Mouse (Mus musculus) mesoderm, embryonic 11.5 days (tissue): Measurements from ENCODE around the gene Mtch1.
"Not testable (repeated sequence)": the region's sequence is repeated elsewhere in the genome, so short reads cannot be mapped to it uniquely, and the experiment has no call there.

Source experiments
- DNase-seq: peaks from one replicate; pipeline ENCODE4 v3.0.0-alpha.2; 2012; ENCODE audit warnings: low read depth, low spot score

The Mtch1 gene

DNA sequence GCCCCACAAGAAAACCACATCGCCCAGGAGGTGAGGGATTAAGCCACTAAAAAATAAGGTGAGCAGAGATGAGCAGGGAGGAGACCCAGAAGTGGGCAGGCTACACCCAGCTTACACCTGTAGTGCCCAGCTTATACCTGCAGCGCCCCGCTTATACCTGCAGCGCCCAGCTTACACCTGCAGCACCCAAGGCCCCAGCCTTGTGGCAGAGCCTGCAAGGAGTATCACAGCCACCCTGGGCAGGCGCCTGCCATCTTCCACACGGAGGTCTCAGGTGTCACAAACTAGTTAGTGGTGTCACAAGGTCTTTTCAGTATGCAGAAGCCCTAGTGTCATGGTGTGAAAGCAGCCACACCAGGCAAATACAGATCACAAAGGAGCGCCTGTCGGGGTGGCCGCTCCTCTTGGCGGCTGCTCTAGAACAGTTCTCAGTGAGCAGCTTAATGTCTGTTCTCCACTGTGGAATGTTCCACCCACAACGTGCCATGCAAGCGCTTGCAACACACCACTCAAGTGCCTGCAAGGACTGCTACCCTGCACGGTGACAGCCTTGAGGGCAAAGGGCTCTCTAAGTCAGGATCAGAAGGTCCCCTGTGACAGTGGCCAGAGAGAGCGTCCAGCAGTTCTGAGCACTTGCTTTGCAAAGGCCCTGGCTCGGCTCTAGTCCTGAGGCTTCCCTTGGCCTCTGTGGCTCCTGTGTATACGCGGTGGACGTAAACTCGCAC, 11.3 kb downstream of the Mtch1 start:
- no peak for DNase-seq

DNA sequence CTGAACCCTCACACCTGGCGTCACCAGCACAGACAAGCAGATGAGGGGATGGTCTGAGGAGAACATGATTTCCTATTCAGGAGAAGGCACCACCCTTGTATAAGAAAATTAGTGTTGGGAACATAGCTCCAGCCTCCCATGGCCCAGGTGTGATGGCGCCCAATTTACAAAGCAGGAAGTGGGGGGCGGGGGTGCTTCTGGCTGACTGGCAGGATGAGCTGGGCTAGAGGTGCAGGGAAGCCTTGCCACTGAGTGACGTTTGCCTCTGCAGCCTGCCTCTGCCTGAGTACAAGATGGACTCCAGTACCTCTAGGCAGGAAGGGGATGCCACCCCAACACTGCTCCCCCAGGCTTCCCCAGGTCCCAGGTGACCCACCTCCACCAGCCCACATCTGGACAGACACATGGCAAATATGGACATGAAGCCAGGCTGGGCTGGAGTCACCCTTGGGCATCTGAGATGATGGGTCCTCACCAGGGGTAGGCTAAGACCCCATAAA, 15.5 kb downstream of the Mtch1 start:
- no peak for DNase-seq

DNA sequence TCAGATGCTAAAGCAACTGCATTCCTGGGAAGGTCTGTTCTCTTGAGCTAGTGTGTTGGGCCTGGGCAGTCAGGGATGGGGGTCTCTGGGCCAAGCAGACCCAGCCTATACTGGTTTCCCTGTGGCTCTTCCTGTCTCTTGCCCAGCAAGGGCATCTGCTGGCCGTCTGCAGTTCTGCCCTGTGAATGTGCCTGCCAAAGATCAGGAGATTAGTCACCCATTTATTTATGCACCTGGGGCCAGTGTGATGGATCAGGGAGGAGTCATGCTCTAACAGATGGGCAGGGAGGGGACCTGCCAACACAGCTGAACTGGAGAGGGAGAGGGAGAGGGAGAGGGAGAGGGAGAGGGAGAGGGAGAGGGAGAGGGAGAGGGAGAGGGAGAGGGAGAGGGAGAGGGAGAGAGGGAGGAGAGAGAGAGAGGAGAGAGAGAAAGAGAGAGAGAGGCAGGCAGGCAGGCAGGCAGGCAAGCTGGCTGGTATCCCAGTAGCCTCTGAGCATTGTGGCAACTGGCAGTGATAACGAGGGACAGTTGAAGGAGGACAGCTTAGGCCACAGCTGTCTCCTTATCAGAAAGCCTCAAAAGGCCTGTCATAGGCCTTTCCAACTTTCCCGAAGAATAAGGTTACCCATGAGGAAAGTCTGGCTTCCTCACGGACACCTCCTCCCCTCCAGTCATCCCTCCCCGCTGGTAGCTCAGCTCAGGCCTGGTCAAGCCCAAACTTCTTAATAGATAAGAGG, 16.9 kb downstream of the Mtch1 start:
- no peak for DNase-seq

DNA sequence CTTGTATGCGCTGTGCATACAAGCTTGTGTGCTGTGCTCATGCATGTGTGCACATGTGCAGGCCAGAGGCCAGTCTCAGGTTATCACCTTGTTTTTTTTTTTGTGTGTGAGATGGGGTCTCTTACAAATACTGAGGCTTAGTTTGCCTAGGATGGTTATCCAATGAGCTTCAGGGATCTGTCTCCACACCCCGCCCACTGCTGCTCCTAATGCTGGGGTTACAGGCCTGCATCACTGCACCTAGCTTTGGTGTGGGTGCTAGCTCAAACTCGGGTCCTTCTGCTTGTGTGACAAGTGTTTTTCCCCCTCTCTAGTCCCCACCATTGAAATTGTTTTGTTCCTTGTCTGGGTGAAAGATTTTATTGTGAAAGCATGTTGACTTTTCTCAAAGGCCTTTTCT, 17.5 kb downstream of the Mtch1 start:
- DNase-seq, result no peak

DNA sequence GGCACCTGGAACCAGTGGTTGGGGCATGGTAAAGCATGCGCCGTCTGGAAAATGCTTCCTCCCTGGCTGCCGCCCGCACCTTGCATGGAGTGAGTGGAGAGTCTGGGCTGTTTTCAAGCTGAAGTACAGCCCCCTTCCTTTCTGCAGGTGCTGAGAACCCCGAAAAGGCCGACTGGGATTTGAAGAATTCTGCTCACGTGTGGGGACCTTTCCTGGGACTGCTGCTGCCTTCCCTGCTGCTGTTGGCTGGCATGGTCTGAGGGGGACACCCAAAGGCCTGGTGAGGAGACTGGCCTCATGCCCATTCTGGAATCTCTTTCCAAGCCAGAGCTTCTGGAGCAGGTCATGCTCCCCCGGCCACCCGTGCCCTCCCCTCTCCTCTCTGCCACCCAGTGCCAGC, 20.0 kb downstream of the Mtch1 start:
- no peak for DNase-seq

DNA sequence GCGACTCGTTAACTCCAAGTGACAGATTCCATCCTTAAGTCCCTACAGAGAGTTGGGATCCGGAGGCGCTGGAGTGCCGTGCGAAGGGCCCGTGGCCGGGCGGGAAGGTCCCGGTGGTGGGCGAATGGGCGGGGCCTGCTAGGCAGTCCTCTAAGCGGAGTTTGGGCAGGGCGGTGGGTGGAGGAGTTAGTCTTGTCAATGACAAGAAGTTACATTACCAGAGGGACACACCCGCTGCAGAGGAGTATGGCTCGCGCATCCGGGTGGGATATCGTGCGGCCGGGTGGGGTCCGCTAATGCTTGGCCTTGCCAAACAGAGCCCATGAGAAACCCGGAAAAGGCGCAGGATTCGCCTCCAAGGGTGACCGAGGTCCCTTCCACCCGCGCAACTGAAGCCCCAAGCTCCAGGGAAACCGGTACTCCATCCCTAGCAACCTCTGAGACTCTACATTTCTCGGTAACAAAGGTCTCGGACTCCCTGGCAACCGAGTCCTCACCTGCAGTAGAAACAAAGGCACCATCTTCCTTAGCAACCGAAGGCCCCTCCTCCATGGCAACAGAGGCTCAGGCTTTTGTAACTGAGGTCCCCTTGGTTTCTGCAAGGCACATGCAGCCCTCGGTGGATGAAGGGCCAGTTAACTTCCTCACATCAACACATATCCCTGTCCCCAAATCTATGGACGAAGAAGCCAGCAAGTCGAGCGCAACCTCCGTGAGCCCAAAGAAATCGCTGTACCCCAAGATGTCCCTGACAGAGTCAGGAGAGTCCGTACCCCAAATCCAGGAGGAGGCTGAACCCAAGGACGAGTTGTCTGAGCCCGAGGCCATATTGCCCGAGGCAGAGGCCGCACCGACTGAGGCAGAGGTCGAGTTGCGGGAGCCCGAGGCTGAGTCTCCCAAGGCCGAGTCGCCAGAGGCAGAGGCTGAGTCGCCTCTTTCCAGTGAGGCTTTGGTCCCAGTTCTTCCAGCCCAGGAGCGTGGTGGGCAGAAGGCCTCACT, 20.9 kb downstream of the Mtch1 start:
- no peak for DNase-seq

DNA sequence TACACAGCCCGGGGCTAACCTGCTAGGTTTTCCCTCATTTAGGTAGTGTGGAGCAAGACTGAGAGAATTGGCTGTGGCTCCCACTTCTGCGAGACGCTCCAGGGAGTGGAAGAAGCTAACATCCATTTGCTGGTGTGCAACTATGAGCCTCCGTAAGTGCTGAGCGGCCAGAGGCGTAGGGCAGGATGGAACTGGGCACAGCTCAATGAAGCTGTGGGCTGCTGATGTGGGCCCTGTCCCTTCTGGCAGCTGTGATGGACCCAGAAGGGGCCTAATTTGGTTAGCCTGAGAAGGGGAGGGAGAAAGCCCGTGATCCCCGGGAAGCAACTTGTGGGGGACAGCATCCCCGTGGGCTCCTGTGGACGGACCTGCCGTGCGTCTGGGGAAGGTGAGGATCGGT, 21.9 kb downstream of the Mtch1 start:
- DNase-seq, result no peak

DNA sequence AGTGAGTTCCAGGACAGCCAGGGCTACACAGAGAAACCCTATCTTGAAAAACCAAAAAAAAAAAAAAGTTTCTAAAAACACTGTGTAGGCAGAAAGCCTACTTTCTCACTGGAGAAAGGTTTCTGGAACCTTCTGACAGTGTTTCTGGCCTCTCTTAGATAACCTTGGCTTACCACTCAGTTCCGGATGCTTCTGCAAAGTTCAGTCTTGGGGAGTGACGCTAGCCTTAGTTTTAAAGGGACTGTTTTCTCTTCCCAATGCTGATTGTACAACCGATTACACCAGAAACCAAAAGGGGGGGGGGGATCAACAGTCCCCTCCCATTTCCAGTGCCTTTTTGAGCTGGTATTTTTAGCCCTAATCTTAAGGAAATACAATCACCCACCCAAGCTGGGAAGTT, 24.1 kb downstream of the Mtch1 start:
- no peak for DNase-seq

DNA sequence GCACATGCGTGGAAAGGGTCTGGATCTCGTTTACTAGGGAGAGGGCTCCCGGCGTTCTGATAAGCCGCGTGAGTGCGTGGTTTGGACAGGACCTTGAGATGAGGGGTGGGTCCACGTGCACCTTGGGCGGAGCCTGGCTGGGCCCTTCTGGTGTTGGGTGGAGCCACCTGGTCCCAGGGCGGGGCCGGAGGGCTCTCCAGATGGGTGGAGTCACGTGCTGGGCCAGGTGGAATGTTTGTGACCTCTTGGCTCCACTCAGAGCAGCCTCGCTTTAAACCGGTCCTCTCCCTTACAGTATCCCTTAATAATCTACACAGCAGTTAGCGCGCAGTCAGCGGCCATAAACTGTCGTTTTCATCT, 25.2 kb downstream of the Mtch1 start:
- DNase-seq, result no peak

DNA sequence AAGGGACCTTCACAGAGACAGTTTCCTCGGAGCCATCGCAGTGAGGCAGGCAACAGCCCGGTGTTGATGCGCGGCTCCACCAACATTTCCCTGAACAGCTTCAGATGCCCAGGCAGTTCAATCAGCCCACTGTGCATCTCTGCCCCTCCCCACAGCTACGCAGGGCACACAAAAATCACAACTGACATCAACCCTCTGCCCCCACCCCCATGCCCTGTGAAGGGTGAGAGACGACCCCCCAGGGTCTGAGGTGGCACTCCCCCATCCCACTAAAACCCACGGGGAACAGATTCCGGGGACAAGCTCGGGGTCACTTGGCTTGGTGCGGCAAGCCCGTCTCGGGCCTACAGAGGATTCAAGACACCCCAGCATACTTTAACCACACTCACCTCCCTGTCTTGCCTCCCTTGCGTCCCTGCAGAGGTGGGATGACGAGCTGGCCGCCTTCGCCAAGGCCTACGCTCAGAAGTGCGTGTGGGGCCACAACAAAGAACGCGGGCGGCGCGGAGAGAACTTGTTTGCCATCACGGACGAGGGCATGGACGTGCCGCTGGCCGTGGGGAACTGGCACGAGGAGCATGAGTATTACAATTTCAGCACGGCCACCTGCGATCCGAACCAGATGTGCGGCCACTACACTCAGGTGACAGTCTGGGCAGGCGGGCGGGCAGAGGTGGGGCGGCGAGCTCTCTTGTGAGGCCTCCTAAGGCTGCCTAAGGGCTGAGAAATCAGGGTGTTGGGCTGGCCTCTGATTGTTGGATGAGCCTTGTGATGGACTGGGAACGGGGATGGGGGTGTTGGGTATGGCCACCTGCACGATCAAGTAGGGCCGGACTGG, 25.8 kb downstream of the Mtch1 start:
- DNase-seq, result no peak

DNA sequence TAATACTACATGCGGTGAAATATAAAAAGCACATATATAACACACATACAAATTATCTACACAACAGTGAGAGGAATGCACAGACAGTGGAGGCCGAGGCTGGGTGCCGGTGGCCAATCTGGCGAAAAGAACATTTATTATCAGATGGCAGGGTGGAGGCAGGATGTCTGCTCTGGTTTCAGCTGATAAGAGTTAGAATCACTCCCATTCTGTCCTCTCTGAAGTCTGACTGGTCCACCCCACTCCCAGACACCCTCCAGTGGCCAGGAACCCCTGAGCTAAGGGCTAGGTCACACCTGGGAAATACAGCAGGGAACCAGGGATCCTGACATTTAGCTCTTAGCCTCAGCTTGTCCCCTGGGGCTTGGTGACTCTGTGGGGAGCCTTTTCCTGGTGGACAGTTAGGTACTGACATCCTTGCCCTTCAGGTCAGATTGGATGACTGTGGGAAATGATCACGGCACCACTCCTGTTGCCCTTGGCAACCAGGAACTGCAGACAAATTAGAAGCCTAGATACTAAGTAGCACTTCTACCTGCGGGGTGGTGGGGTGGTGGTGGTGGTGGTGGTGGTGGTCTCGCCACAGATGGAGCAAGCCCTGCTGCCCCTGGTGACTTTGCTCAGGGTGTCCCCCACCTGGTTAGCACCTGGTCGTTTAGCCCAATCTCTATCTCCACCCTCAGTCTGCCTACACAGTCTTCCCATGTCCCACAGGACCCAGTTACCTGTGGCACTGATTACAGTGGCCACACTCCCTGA, 27.7 kb downstream of the Mtch1 start:
- no peak for DNase-seq

DNA sequence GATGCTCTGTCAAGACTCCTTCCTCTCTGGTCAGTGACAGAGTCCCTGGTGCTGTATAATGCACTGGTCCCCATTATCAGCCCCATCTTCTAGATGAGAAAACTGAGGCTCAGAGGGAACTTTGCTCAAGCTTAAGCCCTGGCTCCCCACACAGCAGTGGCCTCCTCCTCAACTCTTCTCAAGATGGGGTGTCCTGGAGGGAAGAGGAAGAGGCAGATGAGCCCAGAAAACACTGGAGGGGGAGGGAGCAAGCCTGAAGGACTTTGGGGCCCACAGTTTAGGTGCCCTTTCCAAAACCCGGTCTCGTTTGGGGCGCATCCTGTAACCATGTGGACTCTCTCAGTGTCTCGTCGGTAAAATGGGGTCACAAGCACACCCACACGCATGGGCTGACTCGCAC, 28.3 kb downstream of the Mtch1 start:
- no peak for DNase-seq

DNA sequence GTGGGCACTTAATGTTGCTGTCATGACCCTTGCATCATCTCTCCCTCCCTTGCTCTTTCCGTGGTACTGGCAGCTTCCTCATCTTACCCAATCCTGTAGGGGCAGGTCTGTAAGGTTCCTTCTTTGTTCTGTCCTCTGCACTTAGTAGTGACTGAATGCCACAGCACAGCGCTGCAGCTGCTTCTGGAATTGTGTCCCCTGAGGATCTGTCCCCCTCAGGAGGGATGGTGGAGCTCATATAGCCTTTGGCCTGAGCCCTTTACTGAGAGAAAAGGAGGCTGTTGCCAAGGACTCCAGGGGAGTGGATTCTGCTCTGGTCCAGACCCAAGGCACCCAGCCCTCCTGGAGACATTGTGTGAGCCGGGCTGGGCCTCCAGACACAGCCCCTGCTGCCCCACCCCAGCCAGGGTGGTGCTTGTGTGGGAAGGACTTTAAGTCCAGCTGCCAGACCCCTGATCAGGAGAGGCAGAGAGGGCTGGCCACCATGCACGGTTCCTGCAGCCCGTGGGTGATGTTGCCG, 28.9 kb downstream of the Mtch1 start:
- no peak for DNase-seq

DNA sequence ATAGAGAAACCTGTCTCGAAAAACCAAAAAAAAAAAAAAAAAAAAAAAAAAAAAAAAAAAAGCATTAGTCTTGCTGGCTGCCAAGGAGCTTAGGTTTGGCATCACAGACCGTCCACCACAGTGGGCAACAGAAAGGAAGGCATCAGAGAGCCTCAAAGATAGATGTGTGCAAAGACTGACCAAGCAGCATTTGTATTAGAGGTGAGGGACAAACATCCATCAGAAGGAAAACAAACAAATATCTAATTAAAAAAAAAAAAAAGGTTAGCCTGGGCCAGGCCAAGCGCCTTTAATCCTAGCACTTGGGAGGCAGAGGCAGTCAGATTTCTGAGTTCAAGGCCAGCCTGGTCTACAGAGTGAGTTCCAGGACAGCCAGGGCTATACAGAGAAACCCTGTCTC, 30.4 kb downstream of the Mtch1 start, which contains the start of gene Pi16:
Pi16 (plus strand) TSS at position 301 of the 400 bp plus-strand sequence.
- not testable (repeated sequence) for DNase-seq

DNA sequence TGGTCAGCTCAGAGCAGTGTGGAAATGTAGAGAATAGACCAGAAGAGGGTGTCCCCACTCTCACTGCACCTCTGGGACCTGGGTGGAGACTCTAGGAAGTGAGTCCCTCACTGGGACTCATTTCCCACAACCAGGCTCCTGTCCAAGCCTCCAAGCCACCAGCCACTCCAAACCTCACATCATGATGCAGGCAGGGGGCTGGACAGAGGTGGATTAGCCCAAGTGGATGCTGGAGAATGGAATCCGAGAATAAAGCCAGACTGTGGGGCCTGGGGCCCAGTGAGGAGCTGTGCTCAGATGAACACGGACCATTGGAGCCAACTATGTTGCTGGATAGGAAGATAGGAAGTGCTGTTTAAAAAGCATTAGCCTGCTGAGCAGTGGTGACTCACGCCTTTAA, 30.8 kb downstream of the Mtch1 start:
- no peak for DNase-seq

DNA sequence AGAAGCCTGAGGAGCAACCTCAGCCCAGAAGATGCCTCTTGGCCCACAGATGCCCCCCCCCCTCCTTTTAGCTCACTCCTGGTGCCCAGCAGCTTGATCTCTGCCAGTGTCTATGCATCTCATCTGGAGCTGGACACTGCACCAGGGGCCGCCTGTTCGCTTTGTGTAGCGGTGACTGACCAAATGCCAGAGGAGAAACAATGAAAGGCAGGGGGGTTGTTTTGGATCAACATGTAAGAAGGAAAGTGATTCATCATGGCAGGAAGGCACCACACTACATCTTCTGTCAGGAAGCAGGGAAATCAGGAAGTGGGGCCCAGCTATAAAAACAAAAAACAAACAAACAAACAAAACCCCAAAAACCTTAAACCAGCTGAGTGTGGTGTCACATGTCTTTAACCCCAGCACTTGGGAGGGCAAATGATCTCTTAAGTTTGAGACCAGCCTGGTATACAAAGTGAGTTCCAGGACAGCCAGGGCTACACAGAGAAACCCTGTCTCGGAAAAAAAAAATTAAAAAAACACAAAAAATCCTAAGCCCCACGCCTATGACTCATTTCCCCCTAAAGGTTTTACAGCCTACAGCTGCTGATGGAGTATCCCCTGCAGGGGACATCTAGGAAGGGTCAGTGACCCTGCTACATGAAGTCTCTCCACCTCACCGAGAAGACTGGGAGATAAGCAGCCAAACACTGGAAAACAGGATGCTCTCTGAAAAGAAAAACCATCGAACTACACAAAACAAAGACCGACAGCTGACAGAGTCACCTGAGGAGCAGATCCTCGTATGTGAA, 31.9 kb downstream of the Mtch1 start:
- no peak for DNase-seq

DNA sequence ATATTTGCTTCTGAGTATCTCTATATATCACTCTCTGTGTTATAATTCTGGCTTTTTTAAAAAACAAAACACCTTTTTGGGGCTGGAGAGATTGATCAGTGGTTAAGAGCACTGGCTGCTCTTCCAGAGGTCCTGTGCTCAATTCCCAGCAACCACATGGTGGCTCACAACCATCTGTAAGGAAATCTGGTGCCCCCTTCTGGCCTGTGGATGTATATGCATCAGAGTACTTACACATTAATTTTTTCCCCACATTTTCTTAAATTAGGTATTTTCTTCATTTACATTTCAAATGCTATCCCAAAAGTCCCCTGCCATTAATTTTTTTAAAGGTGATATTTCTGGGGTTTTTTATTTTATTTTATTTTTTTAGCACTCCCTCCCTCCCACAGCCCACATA, 34.4 kb downstream of the Mtch1 start:
- DNase-seq, result no peak

DNA sequence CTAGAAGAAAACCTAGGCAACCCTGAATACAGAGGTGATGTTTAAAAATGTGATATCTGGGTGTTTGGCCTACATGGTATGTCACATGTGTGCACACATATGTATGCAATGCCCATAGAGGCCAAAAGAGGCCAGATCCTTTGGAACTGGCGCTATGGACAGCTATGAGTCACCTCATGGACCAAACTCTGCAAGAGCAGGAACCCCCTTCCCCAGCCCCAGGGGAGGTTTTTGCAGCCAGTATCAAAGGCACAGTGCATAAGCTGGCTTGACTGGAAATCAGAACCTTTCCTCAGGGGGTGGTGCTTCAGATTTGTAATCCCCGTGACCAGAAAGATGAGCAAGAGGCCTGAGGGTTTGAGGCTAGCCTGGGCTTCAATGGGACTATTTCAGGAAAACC, 35.7 kb downstream of the Mtch1 start:
- DNase-seq, result no peak

DNA sequence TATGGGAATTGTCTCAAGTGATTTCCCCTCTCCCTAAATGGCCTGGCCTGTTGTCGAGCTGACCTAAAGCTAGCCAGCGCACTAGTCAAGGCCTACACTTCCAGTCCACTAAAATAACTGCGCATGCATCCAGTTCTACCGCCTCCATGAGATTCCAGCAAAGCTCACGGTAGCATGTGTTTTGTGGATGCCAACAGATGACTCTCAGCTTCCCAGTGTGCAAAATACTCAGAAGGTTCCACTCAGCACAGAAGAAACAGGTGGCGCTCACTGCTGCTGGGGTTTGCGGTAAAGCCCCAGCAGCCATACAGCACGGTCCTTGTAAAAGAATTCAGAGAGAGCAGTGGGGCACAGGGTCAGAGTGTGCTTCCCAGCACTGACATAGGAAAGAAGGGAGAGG, 36.1 kb downstream of the Mtch1 start:
- no peak for DNase-seq
